ENCODE assay signal across 8 mouse cellular contexts in genomic region chr9:72661561-72661894, GRCm38 (mm10). TPM values are rescaled to one million over a fixed set of nuclear protein-coding genes. Genes with fewer than 3 reads are reported as not detected.
DNase-seq lines count a peak whose midpoint lies in the region; ATAC-seq lines count a peak whose summit lies in the region.

No protein-coding gene starts in this region.

- 2% methylated on average over 13 of the region's 13 CpGs for WGBS in heart, embryonic 15.5 days
- 2% methylated on average over 13 of the region's 13 CpGs for WGBS in hindbrain, embryonic 10.5 days
- WGBS in midbrain, embryonic 12.5 days = under 1% methylated on average over 13 of the region's 13 CpGs

- H3K36me3 ChIP-seq in heart, embryonic 15.5 days = 0 out of 2 replicates have a peak, but pooled peaks cover 13% of the 10 kb centered on the region
- peaks cover 27% of the 10 kb centered on the region for H3K36me3 ChIP-seq in hindbrain, embryonic 10.5 days
- peaks cover 22% of the 10 kb centered on the region for H3K36me3 ChIP-seq in midbrain, embryonic 12.5 days

- H3K9ac ChIP-seq in heart, embryonic 15.5 days = peak overlapping the region; percentile 100
- H3K9ac ChIP-seq in midbrain, embryonic 12.5 days (replicated peaks) = peak overlapping the region; percentile 100

- no peaks in the 10 kb centered on the region for H3K9me3 ChIP-seq in heart, embryonic 15.5 days (replicated peaks)
- H3K9me3 ChIP-seq in hindbrain, embryonic 10.5 days = no peaks in the 10 kb centered on the region
- no peaks in the 10 kb centered on the region for H3K9me3 ChIP-seq in midbrain, embryonic 12.5 days

- H3K4me3 ChIP-seq in heart, embryonic 15.5 days = peak overlapping the region; percentile 93
- peak overlapping the region; percentile 87 for H3K4me3 ChIP-seq in hindbrain, embryonic 10.5 days
- H3K4me3 ChIP-seq in midbrain, embryonic 12.5 days = peak overlapping the region; percentile 97

- intact Hi-C loops in heart, postnatal 10 days (cut with DNase I) = no loop called here

- no peaks in the 10 kb centered on the region for H3K27me3 ChIP-seq in heart, embryonic 15.5 days
- no peaks in the 10 kb centered on the region for H3K27me3 ChIP-seq in hindbrain, embryonic 10.5 days (ENCODE audit: insufficient read depth, poor library complexity, severe bottlenecking)
- no peaks in the 10 kb centered on the region for H3K27me3 ChIP-seq in midbrain, embryonic 12.5 days

- H3K4me2 ChIP-seq in heart, embryonic 15.5 days = peak overlapping the region; percentile 86
- peak overlapping the region; percentile 95 for H3K4me2 ChIP-seq in midbrain, embryonic 12.5 days (replicated peaks)

- H3K4me1 ChIP-seq in heart, embryonic 15.5 days (replicated peaks) = peaks cover 28% of the 10 kb centered on the region
- peaks cover 58% of the 10 kb centered on the region for H3K4me1 ChIP-seq in hindbrain, embryonic 10.5 days (replicated peaks)
- H3K4me1 ChIP-seq in midbrain, embryonic 12.5 days = peaks cover 35% of the 10 kb centered on the region

- H3K27ac ChIP-seq in heart, embryonic 15.5 days = peak overlapping the region; percentile 100
- H3K27ac ChIP-seq in hindbrain, embryonic 10.5 days = peak overlapping the region; percentile 98
- peak overlapping the region; percentile 99 for H3K27ac ChIP-seq in midbrain, embryonic 12.5 days (replicated peaks)

- no peak for DNase-seq in heart, postnatal 10 days
- peak; percentile 84 for DNase-seq in NIH3T3 (ENCODE audit: low read depth)
- DNase-seq in hindbrain, embryonic 10.5 days (ENCODE audit: low spot score) = no peak
- DNase-seq in adrenal gland, adult 8-10 months = no peak
- DNase-seq in adrenal gland, postnatal 14 days = no peak
- DNase-seq in left cerebral cortex, adult 9 months (ENCODE audit: low spot score in 2 of 2) = no peak

- ATAC-seq in heart, embryonic 15.5 days (replicated peaks; ENCODE audit: insufficient number of reproducible peaks, insufficient read depth, low FRiP score, low read depth) = no peak
- peak; percentile 4; the same call in 1 of the 2 replicates for ATAC-seq in midbrain, embryonic 12.5 days (ENCODE audit: low FRiP score, low read depth)

RNA-seq across cellular contexts. Expression of gene Nedd4, which starts 0.6 kb away (rescaled TPM):
- 450 and 481 TPM in 2 replicates for polyA plus RNA-seq in heart, embryonic 15.5 days (2015; fragmentation: Nextera tagmentation; extraction: Ambion mirVana)
- total RNA-seq in heart, postnatal 10 days (2021) = 100 to 1,000 TPM; 490 to 566 TPM
- polyA plus RNA-seq in hindbrain, embryonic 10.5 days (2016; fragmentation: Nextera tagmentation; extraction: Ambion mirVana) = 556 and 636 TPM in 2 replicates
- 737 and 770 TPM in 2 replicates for polyA plus RNA-seq in midbrain, embryonic 12.5 days (2016; fragmentation: Nextera tagmentation; extraction: Ambion mirVana)
- total RNA-seq in adrenal gland, adult 8-10 months (2022) = 100 to 1,000 TPM; 380 to 518 (median 475) TPM
- total RNA-seq in adrenal gland, postnatal 14 days (2021) = 490 and 493 TPM in 2 replicates
